Mouse (Mus musculus) E14TG2a.4 (cell line): ENCODE measurements around the gene Pkp4.

Experiments
- CTCF ChIP-seq: conservative IDR thresholded peaks from 2 replicates; pipeline ENCODE4 v1.5.1; 2014; ENCODE audit warnings: low read length
- NANOG ChIP-seq: IDR thresholded peaks from 2 replicates; pipeline ENCODE4 v1.6.1; 2014; ENCODE audit warnings: borderline replicate concordance, low read length, mixed read lengths

GRCm38 (mm10) chr2:59290391-59290790 lies 129.7 kb downstream of the Pkp4 start:
- TF ChIP-seq CTCF (no peak), NANOG (no peak)
